Mouse (Mus musculus) C2C12 (cell line): ENCODE results near the gene Ddn. TPM values are rescaled to one million over a fixed set of nuclear protein-coding genes. Genes with fewer than 3 reads are reported as not detected.

Experiments
- H3K27me3 ChIP-seq: one replicate; pipeline ENCODE4 v1.6.1; 2011; ENCODE audit not compliant: control insufficient read depth, insufficient read depth, insufficient read length
- H3K36me3 ChIP-seq: one replicate; pipeline ENCODE4 v1.6.1; 2011; ENCODE audit not compliant: control insufficient read depth, insufficient read depth
- H3K4me3 ChIP-seq: one replicate; pipeline ENCODE4 v1.5.1; 2011; ENCODE audit warnings: mild to moderate bottlenecking, control low read depth; ENCODE audit not compliant: poor library complexity, insufficient read depth, severe bottlenecking
- H3K79me2 ChIP-seq: one replicate; pipeline ENCODE4 v1.6.1; 2011; ENCODE audit not compliant: control insufficient read depth, insufficient read depth
- H3K79me3 ChIP-seq: one replicate; pipeline ENCODE4 v1.6.1; 2011; ENCODE audit warnings: low read depth, control low read depth
- H3ac ChIP-seq: one replicate; pipeline ENCODE3; 2011; ENCODE audit warnings: low read depth; ENCODE audit not compliant: control insufficient read depth, insufficient read length
- CEBPB ChIP-seq: IDR thresholded peaks from one replicate; pipeline ENCODE4 v1.6.1; 2011; ENCODE audit warnings: low read depth, mild to moderate bottlenecking, control low read depth, moderate library complexity
- CTCF ChIP-seq: IDR thresholded peaks from one replicate; pipeline ENCODE4 v1.5.1; 2011; ENCODE audit not compliant: control insufficient read depth, insufficient read depth, insufficient read length
- FOSL1 ChIP-seq: IDR thresholded peaks from one replicate; pipeline ENCODE4 v1.8.0; 2011; ENCODE audit warnings: mild to moderate bottlenecking, low read length; ENCODE audit not compliant: poor library complexity, insufficient read depth, severe bottlenecking
- MAX ChIP-seq: IDR thresholded peaks from one replicate; pipeline ENCODE4 v1.6.1; 2011; ENCODE audit warnings: mild to moderate bottlenecking, control low read depth
- MYOD1 ChIP-seq: IDR thresholded peaks from one replicate; pipeline ENCODE4 v1.6.1; 2011; ENCODE audit warnings: low read depth; ENCODE audit not compliant: control insufficient read depth, insufficient read length
- MYOG ChIP-seq: IDR thresholded peaks from one replicate; pipeline ENCODE4 v1.6.1; 2011; ENCODE audit not compliant: control insufficient read depth, insufficient read length; ENCODE audit errors: extremely low read depth
- USF1 ChIP-seq: IDR thresholded peaks from one replicate; pipeline ENCODE4 v1.6.1; 2011; ENCODE audit warnings: low read depth, mild to moderate bottlenecking, control low read depth, moderate library complexity
- long read RNA-seq, 2 experiments: library from polyadenylated mRNA; unstranded; transcript quantifications; one replicate each; pipeline ENCODE4 v2.0.0; 2019 to 2020
- polyA plus RNA-seq: library from polyadenylated mRNA; unstranded; fragments of >200 nt; fragmentation: generic; extraction: Trizol; gene quantifications from one replicate; pipeline ENCODE4 v1.2.1, GENCODE M21; 2012; ENCODE audit warnings: missing spikeins

The Ddn gene
- 0.11 TPM for polyA plus RNA-seq
- long read RNA-seq, experiment 1 = 0 reads
- long read RNA-seq, experiment 2 = 0 reads

- no peak within 1 kb of the TSS for H3ac ChIP-seq
- H3K79me3 ChIP-seq = no peaks in the 10 kb centered on the region
- TF ChIP-seq CEBPB = no peak
- no peak for TF ChIP-seq MYOG
- TF ChIP-seq USF1 = no peak
- no peak for TF ChIP-seq MYOD1
- no peak for TF ChIP-seq CTCF
- peaks cover 34% of the 10 kb centered on the region for H3K36me3 ChIP-seq
- no peak within 1 kb of the TSS for H3K4me3 ChIP-seq
- H3K79me2 ChIP-seq = no peaks in the 10 kb centered on the region
- no peaks in the 10 kb centered on the region for H3K27me3 ChIP-seq
Observed at GRCm38 (mm10) chr15:98809390-98809789, at the start of gene Ddn. Ddn (minus strand) TSS chr15:98809490.

GRCm38 (mm10) chr15:98854214-98854613, 44.9 kb upstream of the Ddn start:
- Histone ChIP-seq H3K4me3 (no peak overlapping the region), H3K79me3 (peaks cover 5% of the 10 kb centered on the region), H3K27me3 (no peaks in the 10 kb centered on the region), H3K36me3 (peaks cover 100% of the 10 kb centered on the region), H3ac (no peak overlapping the region), H3K79me2 (peaks cover 28% of the 10 kb centered on the region)
- TF ChIP-seq FOSL1 = no peak
- no peak for TF ChIP-seq USF1
- no peak for TF ChIP-seq MAX
- no peak for TF ChIP-seq CTCF
- no peak for TF ChIP-seq CEBPB
- no peak for TF ChIP-seq MYOD1
- no peak for TF ChIP-seq MYOG

- Histone ChIP-seq H3ac (no peak overlapping the region), H3K36me3 (peaks cover 100% of the 10 kb centered on the region), H3K4me3 (no peak overlapping the region), H3K79me2 (peaks cover 36% of the 10 kb centered on the region), H3K27me3 (no peaks in the 10 kb centered on the region), H3K79me3 (peaks cover 5% of the 10 kb centered on the region)
- TF ChIP-seq CEBPB = no peak
- no peak for TF ChIP-seq MAX
- no peak for TF ChIP-seq MYOG
- TF ChIP-seq USF1 = no peak
Observed at GRCm38 (mm10) chr15:98853161-98853937, 44.1 kb upstream of the Ddn start.

GRCm38 (mm10) chr15:98852733-98853132, 43.4 kb upstream of the Ddn start:
- peaks cover 42% of the 10 kb centered on the region for H3K79me2 ChIP-seq
- TF ChIP-seq USF1 (no peak), FOSL1 (no peak), CEBPB (no peak), MAX (no peak), MYOG (no peak), MYOD1 (no peak), CTCF (no peak)
- H3K4me3 ChIP-seq = no peak overlapping the region
- peaks cover 5% of the 10 kb centered on the region for H3K79me3 ChIP-seq
- H3K36me3 ChIP-seq = peaks cover 100% of the 10 kb centered on the region
- H3ac ChIP-seq = no peak overlapping the region
- no peaks in the 10 kb centered on the region for H3K27me3 ChIP-seq

GRCm38 (mm10) chr15:98852071-98852470, 42.8 kb upstream of the Ddn start:
- TF ChIP-seq MYOG = no peak
- no peak for TF ChIP-seq MYOD1
- no peak for TF ChIP-seq FOSL1
- no peak for TF ChIP-seq CTCF
- no peak for TF ChIP-seq CEBPB
- TF ChIP-seq MAX = no peak
- TF ChIP-seq USF1 = no peak
- peaks cover 5% of the 10 kb centered on the region for H3K79me3 ChIP-seq
- H3K79me2 ChIP-seq = peaks cover 48% of the 10 kb centered on the region

More at GRCm38 (mm10) chr15:98852071-98852470, 42.8 kb upstream of the Ddn start:
- peaks cover 100% of the 10 kb centered on the region for H3K36me3 ChIP-seq
- H3K27me3 ChIP-seq = no peaks in the 10 kb centered on the region
- no peak overlapping the region for H3ac ChIP-seq
- no peak overlapping the region for H3K4me3 ChIP-seq
